Mouse (Mus musculus) embryonic facial prominence, embryonic 11.5 days (tissue): Measurements from ENCODE around the gene Cacna2d2. TPM values are rescaled to one million over a fixed set of nuclear protein-coding genes. Genes with fewer than 3 reads are reported as not detected.
A peak's percentile ranks its signal among the peaks of the same experiment; 100 is the strongest.

Experiments
- ATAC-seq: fragments of 200-750 bp; cut with Nextera tagmentation; replicated peaks from 2 replicates; pipeline ENCODE4 v1.8.0; 2017; ENCODE audit warnings: low read depth; ENCODE audit not compliant: insufficient number of reproducible peaks, low FRiP score, low TSS enrichment
- DNase-seq: peaks from one replicate; pipeline ENCODE4 v3.0.0-alpha.2; 2015; ENCODE audit warnings: low spot score
- H3K27ac ChIP-seq: fragments of 300-500 bp; sonication (generic); replicated peaks from 2 replicates; pipeline ENCODE4 v1.5.1; 2014; ENCODE audit warnings: mild to moderate bottlenecking, low read depth, low read length, control low read depth
- H3K27me3 ChIP-seq: fragments of 300-500 bp; sonication (generic); 2 replicates; pipeline ENCODE4 v1.6.1; 2014; ENCODE audit warnings: mild to moderate bottlenecking, low read length, moderate library complexity, mixed read lengths; ENCODE audit not compliant: control insufficient read depth, insufficient read depth
- H3K36me3 ChIP-seq: fragments of 300-500 bp; sonication (generic); replicated peaks from 2 replicates; pipeline ENCODE4 v1.6.1; 2014; ENCODE audit warnings: low read depth, mild to moderate bottlenecking, low read length, moderate library complexity, mixed read lengths; ENCODE audit not compliant: control insufficient read depth, insufficient read depth
- H3K4me1 ChIP-seq: fragments of 300-500 bp; sonication (generic); 2 replicates; pipeline ENCODE4 v1.6.1; 2014; ENCODE audit warnings: low read length, mixed read lengths; ENCODE audit not compliant: control insufficient read depth, insufficient read depth
- H3K4me2 ChIP-seq: fragments of 300-500 bp; sonication (generic); 2 replicates; pipeline ENCODE4 v1.6.1; 2014; ENCODE audit warnings: low read depth, mild to moderate bottlenecking, control low read depth, low read length, moderate library complexity
- H3K4me3 ChIP-seq: fragments of 300-500 bp; sonication (generic); 2 replicates; pipeline ENCODE4 v1.5.1; 2014; ENCODE audit warnings: low read depth, low read length, control low read depth
- H3K9ac ChIP-seq: fragments of 300-500 bp; sonication (generic); replicated peaks from 2 replicates; pipeline ENCODE4 v1.6.1; 2014; ENCODE audit warnings: mild to moderate bottlenecking, control low read depth, low read length
- H3K9me3 ChIP-seq: fragments of 300-500 bp; sonication (generic); replicated peaks from 2 replicates; pipeline ENCODE4 v1.6.1; 2016; ENCODE audit warnings: mild to moderate bottlenecking, low read length, inconsistent platforms, mixed read lengths; ENCODE audit not compliant: control insufficient read depth
- WGBS: fragments of 180-500 bp; shearing (Covaris S2); extraction: QIAGEN DNeasy Blood & Tissue Kit; methylation state at CpG from one replicate; pipeline ENCODE4 v1.1.7; 2014; 5-methylcytosine and 5-hydroxymethylcytosine counted together
- polyA plus RNA-seq: library from polyadenylated mRNA; unstranded; fragments of >200 nt; fragmentation: Nextera tagmentation; extraction: Ambion mirVana; gene quantifications from 2 replicates; pipeline ENCODE4 v1.2.1, GENCODE M21; 2014

Cacna2d2 gene
- polyA plus RNA-seq, 1 experiment from 2014 or later = 0.63 TPM

- DNase-seq = peak; percentile 54
These were observed 122.4 kb downstream of the Cacna2d2 start for GRCm38 (mm10) chr9:107521711-107522399.

DNA sequence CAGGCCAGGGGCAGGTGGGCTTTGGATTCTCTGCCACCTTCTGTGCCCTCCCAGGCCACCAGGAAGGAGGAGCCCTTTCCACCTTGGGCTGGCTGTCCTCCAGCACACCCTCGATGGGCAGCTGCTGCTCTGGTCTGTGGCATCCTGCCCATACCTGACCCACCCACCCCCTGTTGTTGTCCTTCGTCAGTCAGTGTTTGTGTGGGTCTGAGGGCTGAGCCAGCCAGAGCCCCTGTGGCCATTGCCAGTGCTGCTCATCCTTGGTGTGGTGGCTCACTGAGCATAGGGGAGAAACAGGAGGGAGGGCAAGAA lies 122.9 kb downstream of the Cacna2d2 start:
- no peak for DNase-seq
- Histone ChIP-seq H3K36me3 (no peaks in the 10 kb centered on the region), H3K9me3 (no peaks in the 10 kb centered on the region), H3K4me2 (no peak overlapping the region), H3K27ac (no peak overlapping the region), H3K4me3 (no peak overlapping the region), H3K9ac (peak overlapping the region; percentile 39; the same call in 1 of the 2 replicates), H3K4me1 (peaks cover 5% of the 10 kb centered on the region), H3K27me3 (peaks cover 17% of the 10 kb centered on the region)
- ATAC-seq = 0 out of 2 replicates have a peak, but pooled peaks have one; percentile 2
- 40% methylated on average over 2 of the region's 2 CpGs for WGBS

More at GRCm38 (mm10) chr9:107521711-107522399, 122.4 kb downstream of the Cacna2d2 start:
- Histone ChIP-seq H3K4me3 (no peak overlapping the region), H3K9me3 (no peaks in the 10 kb centered on the region), H3K4me1 (peaks cover 5% of the 10 kb centered on the region), H3K4me2 (peak overlapping the region; percentile 36; the same call in 1 of the 2 replicates), H3K36me3 (no peaks in the 10 kb centered on the region), H3K9ac (peak overlapping the region; percentile 39; the same call in 1 of the 2 replicates), H3K27ac (no peak overlapping the region), H3K27me3 (peaks cover 12% of the 10 kb centered on the region)
- WGBS = 22% methylated on average over 25 of the region's 25 CpGs
- peak; percentile 46; the same call in 1 of the 2 replicates for ATAC-seq

- H3K4me1 ChIP-seq = peaks cover 5% of the 10 kb centered on the region
- H3K4me2 ChIP-seq = peak overlapping the region; percentile 69
- no peaks in the 10 kb centered on the region for H3K9me3 ChIP-seq
- peak overlapping the region; percentile 40; the same call in 1 of the 2 replicates for H3K9ac ChIP-seq
- ATAC-seq (peak; percentile 57; the same call in 1 of the 2 replicates), DNase-seq (peak; percentile 76)
- peak overlapping the region; percentile 32 for H3K4me3 ChIP-seq
- WGBS = 6% methylated on average over 44 of the region's 44 CpGs
- H3K36me3 ChIP-seq = no peaks in the 10 kb centered on the region
- peaks cover 23% of the 10 kb centered on the region for H3K27me3 ChIP-seq
- no peak overlapping the region for H3K27ac ChIP-seq
These were observed 127.0 kb downstream of the Cacna2d2 start for GRCm38 (mm10) chr9:107526198-107527026.

GRCm38 (mm10) chr9:107533791-107534407 lies 134.5 kb downstream of the Cacna2d2 start, which contains the start of gene Tmem115:
Tmem115 (plus strand) TSS chr9:107533945.
- peak within 1 kb of the TSS; percentile 88 for H3K4me3 ChIP-seq
- WGBS = under 1% methylated on average over 46 of the region's 48 CpGs
- no peaks in the 10 kb centered on the region; the same call in 1 of the 2 replicates for H3K36me3 ChIP-seq
- peak; percentile 98 for ATAC-seq
- peak within 1 kb of the TSS; percentile 76 for H3K9ac ChIP-seq
- peaks cover 9% of the 10 kb centered on the region for H3K4me1 ChIP-seq
- H3K9me3 ChIP-seq = no peaks in the 10 kb centered on the region
- 0 out of 2 replicates have a peak within 1 kb of the TSS, but pooled peaks have one; percentile 16 for H3K27ac ChIP-seq
- peak within 1 kb of the TSS; percentile 95 for H3K4me2 ChIP-seq
- no peaks in the 10 kb centered on the region for H3K27me3 ChIP-seq
- peak; percentile 98 for DNase-seq

- peak overlapping the region; percentile 95 for H3K4me2 ChIP-seq
- ATAC-seq (peak; percentile 2; the same call in 1 of the 2 replicates), DNase-seq (no peak)
- no peaks in the 10 kb centered on the region for H3K27me3 ChIP-seq
- H3K4me1 ChIP-seq = peaks cover 9% of the 10 kb centered on the region
- 0 out of 2 replicates have a peak overlapping the region, but pooled peaks have one; percentile 16 for H3K27ac ChIP-seq
- H3K36me3 ChIP-seq = no peaks in the 10 kb centered on the region; the same call in 1 of the 2 replicates
- H3K4me3 ChIP-seq = peak overlapping the region; percentile 88
- H3K9me3 ChIP-seq = no peaks in the 10 kb centered on the region
- under 1% methylated on average over 40 of the region's 40 CpGs for WGBS
- peak overlapping the region; percentile 76 for H3K9ac ChIP-seq
These were observed 135.2 kb downstream of the Cacna2d2 start for GRCm38 (mm10) chr9:107534408-107535202.

GRCm38 (mm10) chr9:107538231-107538630 lies 138.8 kb downstream of the Cacna2d2 start:
- ATAC-seq = no peak

DNA sequence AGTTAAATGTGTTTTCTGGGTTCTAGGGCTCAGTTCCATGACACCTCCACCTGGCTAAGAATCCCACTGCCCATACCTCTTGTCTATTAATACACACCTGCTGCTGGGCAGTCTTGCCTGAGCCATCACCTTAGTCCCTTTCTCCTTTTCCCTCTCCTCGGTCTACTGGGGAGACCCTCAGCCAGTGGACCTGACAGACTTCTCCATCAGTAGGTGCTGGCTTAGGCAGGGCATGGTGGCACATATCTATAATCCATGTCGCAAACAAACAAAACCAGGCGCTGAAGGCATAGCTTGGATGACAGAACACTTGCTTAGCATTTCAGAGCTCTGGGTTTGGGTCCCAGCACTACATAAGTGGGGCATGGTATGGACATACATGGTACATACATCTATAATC lies 139.3 kb downstream of the Cacna2d2 start:
- Histone ChIP-seq H3K9me3 (no peaks in the 10 kb centered on the region), H3K4me3 (no peak overlapping the region), H3K36me3 (no peaks in the 10 kb centered on the region; the same call in 1 of the 2 replicates), H3K4me2 (no peak overlapping the region), H3K9ac (no peak overlapping the region), H3K4me1 (peaks cover 9% of the 10 kb centered on the region), H3K27ac (no peak overlapping the region), H3K27me3 (no peaks in the 10 kb centered on the region)
- no peak for ATAC-seq
- 95% methylated on average over 3 of the region's 3 CpGs for WGBS
- no peak for DNase-seq

More at GRCm38 (mm10) chr9:107538231-107538630, 138.8 kb downstream of the Cacna2d2 start:
- H3K36me3 ChIP-seq = no peaks in the 10 kb centered on the region; the same call in 1 of the 2 replicates
- H3K4me1 ChIP-seq = peaks cover 9% of the 10 kb centered on the region
- 94% methylated on average over 7 of the region's 7 CpGs for WGBS
- H3K4me3 ChIP-seq = no peak overlapping the region
- H3K9ac ChIP-seq = no peak overlapping the region
- no peak for DNase-seq
- no peaks in the 10 kb centered on the region for H3K9me3 ChIP-seq
- no peaks in the 10 kb centered on the region for H3K27me3 ChIP-seq
- H3K27ac ChIP-seq = no peak overlapping the region
- no peak overlapping the region for H3K4me2 ChIP-seq
